In genomic region chr2:83714783-83715182, GRCm38 (mm10) we compare ENCODE assay signal across 7 mouse cellular contexts. TPM values are rescaled to one million over a fixed set of nuclear protein-coding genes. Genes with fewer than 3 reads are reported as not detected.
DNase-seq lines count a peak whose midpoint lies in the region; ATAC-seq and TF ChIP-seq lines count a peak whose summit lies in the region.

No protein-coding gene starts in this region.

- peaks cover 3% of the 10 kb centered on the region; the same call in 1 of the 2 replicates for H3K4me1 ChIP-seq in hindbrain, embryonic 11.5 days (replicated peaks; ENCODE audit: control insufficient read depth, insufficient read depth, low read length)

- no peak for TF ChIP-seq CTCF in left cerebral cortex, adult 2 months (IDR thresholded peaks at IDR 0.05)

- TF ChIP-seq POLR2A in myocyte (IDR thresholded peaks at IDR 0.05; ENCODE audit: insufficient read length, low read depth) = no peak

- no peaks in the 10 kb centered on the region for H3K9me3 ChIP-seq in hindbrain, embryonic 11.5 days (ENCODE audit: control insufficient read depth, low read length)

- no peaks in the 10 kb centered on the region for H3K27me3 ChIP-seq in hindbrain, embryonic 11.5 days (ENCODE audit: control insufficient read depth, insufficient read depth, low read length)
- no peaks in the 10 kb centered on the region for H3K27me3 ChIP-seq in myocyte (ENCODE audit: control insufficient read depth, insufficient read depth, insufficient read length)

- no peak overlapping the region for H3ac ChIP-seq in myocyte (ENCODE audit: control insufficient read depth, insufficient read length)

- 0 out of 2 replicates have a peak, but pooled peaks have one; percentile 69 for ATAC-seq in hindbrain, embryonic 11.5 days (ENCODE audit: low FRiP score)

- DNase-seq in Muller cell, postnatal 12 days (ENCODE audit: inconsistent ontology term) = peak; percentile 93
- DNase-seq in adrenal gland, postnatal 14 days = peak; percentile 93
- peak; percentile 34 to 53 for DNase-seq in frontal cortex, postnatal 10 days (ENCODE audit: low spot score in 2 of 2)
- DNase-seq in hindbrain, embryonic 11.5 days (ENCODE audit: low spot score) = peak; percentile 56
- DNase-seq in left cerebral cortex, adult 2 months (ENCODE audit: extremely low spot score in 1 of 2, low spot score in 2 of 2) = peak; percentile 29 to 53
- peak; percentile 69 to 76 for DNase-seq in urinary bladder, postnatal 4 days (ENCODE audit: low spot score in 2 of 2)

- no peak overlapping the region for H3K27ac ChIP-seq in hindbrain, embryonic 11.5 days (ENCODE audit: low read depth, low read length)
- no peak overlapping the region for H3K27ac ChIP-seq in left cerebral cortex, adult 2 months

- no peak overlapping the region for H3K4me2 ChIP-seq in hindbrain, embryonic 11.5 days (replicated peaks; ENCODE audit: low read depth, low read length)
- peak overlapping the region; percentile 91 for H3K4me2 ChIP-seq in myocyte (ENCODE audit: low read depth)

- WGBS in hindbrain, embryonic 11.5 days = 31% methylated on average over 6 of the region's 6 CpGs

- intact Hi-C loops in left cerebral cortex, adult 2 months (cut with DNase I) = no loop called here

- no peaks in the 10 kb centered on the region for H3K79me2 ChIP-seq in myocyte (ENCODE audit: control insufficient read depth, insufficient read depth)

- no peak overlapping the region for H3K9ac ChIP-seq in hindbrain, embryonic 11.5 days (ENCODE audit: low read depth, low read length)

- H3K36me3 ChIP-seq in hindbrain, embryonic 11.5 days (ENCODE audit: control insufficient read depth, insufficient read depth, low read length) = no peaks in the 10 kb centered on the region
- H3K36me3 ChIP-seq in myocyte (ENCODE audit: control insufficient read depth, insufficient read depth) = no peaks in the 10 kb centered on the region

- H3K4me3 ChIP-seq in hindbrain, embryonic 11.5 days (ENCODE audit: low read depth, low read length) = no peak overlapping the region
- no peak overlapping the region for H3K4me3 ChIP-seq in left cerebral cortex, adult 2 months
- H3K4me3 ChIP-seq in myocyte = peak overlapping the region; percentile 3

TF ChIP-seq in myocyte, 11 proteins besides CTCF, POLR2A, EP300 and RAD21:
- TF ChIP-seq MYOG (IDR thresholded peaks at IDR 0.05; ENCODE audit: control insufficient read depth in 1 of 3, insufficient read depth in 1 of 3, insufficient read length in 2 of 3, low read depth in 2 of 3) (no peak), SRF (IDR thresholded peaks at IDR 0.05; ENCODE audit: control insufficient read depth, insufficient read length, low read depth) (no peak), POLR2AphosphoS2 (IDR thresholded peaks at IDR 0.05; ENCODE audit: insufficient read length, low read depth) (no peak), MAX (IDR thresholded peaks at IDR 0.05; ENCODE audit: low read depth) (no peak), TCF3 (IDR thresholded peaks at IDR 0.05; ENCODE audit: insufficient read length, low read depth) (no peak), REST (IDR thresholded peaks at IDR 0.05; ENCODE audit: insufficient read depth, insufficient read length) (no peak), CEBPB (IDR thresholded peaks at IDR 0.05; ENCODE audit: insufficient read depth, poor library complexity, severe bottlenecking) (no peak), E2F4 (IDR thresholded peaks at IDR 0.05; ENCODE audit: insufficient read depth) (no peak), TCF12 (IDR thresholded peaks at IDR 0.05; ENCODE audit: insufficient read depth, poor library complexity, severe bottlenecking) (peak; percentile 47), MYOD1 (IDR thresholded peaks at IDR 0.05; ENCODE audit: control insufficient read depth in 1 of 3, insufficient read length in 2 of 3, low read depth in 2 of 3) (peak in 1 of 3 experiments; percentile 7)
TF ChIP-seq in myocyte: peak in this region for 2.

RNA-seq across cellular contexts. Expression of gene Itgav, which starts 9.4 kb away (rescaled TPM):
- 73.3 and 77.0 TPM in 2 replicates for total RNA-seq in adrenal gland, postnatal 14 days (2021)
- 40.3 and 42.8 TPM in 2 replicates for polyA plus RNA-seq in hindbrain, embryonic 11.5 days (2014; fragmentation: Nextera tagmentation; extraction: Ambion mirVana)
- total RNA-seq in left cerebral cortex, adult 2 months (2021) = 100 to 1,000 TPM; 135 to 149 TPM
- 26.2 TPM for polyA plus RNA-seq in myocyte (2012; fragmentation: generic; extraction: Trizol)

Comparison
In these comparisons a context has a peak if more than half of its experiments do, and no peak if none do; other contexts are left out.
1. DNase-seq: peak in every context shown above with its lines; median percentile 93 in Muller cell, postnatal 12 days; 93 in adrenal gland, postnatal 14 days; 72 in urinary bladder, postnatal 4 days; 56 in hindbrain, embryonic 11.5 days; 44 in frontal cortex, postnatal 10 days; 41 in left cerebral cortex, adult 2 months.